Mouse (Mus musculus): ENCODE measurements at regions not wholly inside any gene's neighbourhood (a gene's known extent, or its start where the extent isn't known, plus 50 kb on each side); places are given as distances from the start of the nearest gene placed in this dataset.
A peak's percentile ranks its signal among the peaks of the same experiment; 100 is the strongest.

DNA sequence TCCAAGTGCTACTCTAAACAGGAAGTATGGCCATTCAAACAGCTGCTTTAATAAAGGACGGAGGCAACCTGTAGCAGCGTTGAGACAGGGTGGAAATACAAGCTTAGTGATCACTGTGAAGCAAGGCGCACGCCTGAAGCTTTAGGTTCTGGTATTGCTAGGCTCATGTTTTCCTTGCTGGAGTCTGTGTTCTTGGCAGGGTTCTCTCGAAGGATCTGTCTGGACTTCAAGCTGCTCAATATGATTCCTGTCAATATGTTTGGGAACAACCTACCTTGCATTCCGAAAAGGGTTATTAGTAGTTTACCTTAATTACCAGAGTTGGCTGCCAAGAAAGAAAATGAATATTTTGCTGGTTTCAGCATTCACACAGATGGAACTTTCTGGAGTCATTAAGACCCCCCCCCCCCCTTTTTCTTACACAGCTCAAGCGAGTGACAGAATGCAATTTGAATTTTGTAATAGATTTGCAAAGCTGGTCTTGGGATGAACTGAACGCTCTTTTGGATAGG, 145.1 kb upstream of the Tmpo start:
- no peak for DNase-seq (ENCODE audit: extremely low spot score in 1 of 2, low spot score in 1 of 2)

- no peak for DNase-seq (ENCODE audit: extremely low spot score in 1 of 2, low spot score in 1 of 2)
Observed at GRCm38 (mm10) chr10:91321226-91321625, 140.1 kb upstream of the Tmpo start.

DNA sequence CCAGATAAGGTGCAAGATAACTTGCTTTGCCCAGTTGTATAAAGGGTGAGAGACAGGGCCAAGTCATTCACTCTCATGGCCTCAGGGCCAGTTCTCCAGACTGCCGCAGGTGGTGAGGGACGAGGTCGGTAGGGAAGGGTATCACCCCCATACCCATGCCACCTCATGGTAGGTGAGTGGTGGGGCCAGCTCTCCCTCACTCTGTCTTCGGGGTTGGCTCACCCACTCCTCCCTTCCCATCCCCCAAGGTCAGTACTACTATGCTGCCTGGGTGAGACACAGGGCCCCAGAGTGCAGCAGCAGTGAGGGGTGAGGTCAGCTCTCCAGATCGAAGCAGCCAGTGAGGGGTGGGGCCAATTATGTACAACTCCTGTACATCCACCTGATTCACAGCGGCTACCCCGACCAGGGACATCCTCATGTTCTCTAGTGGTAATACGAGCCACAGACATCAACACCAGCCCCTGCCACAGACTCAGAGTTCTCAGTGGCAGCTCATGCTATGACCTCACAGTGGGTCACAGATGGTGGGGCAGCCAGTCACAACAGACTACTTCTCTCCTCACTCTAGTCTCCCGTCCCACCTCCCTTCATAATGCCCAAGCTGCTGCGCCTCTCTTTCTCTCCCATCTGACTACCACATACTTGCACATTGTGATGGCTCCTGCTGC, 138.5 kb upstream of the Tmpo start:
- no peak for DNase-seq (ENCODE audit: extremely low spot score in 1 of 2, low spot score in 1 of 2)

GRCm38 (mm10) chr10:91314441-91314840, 133.3 kb upstream of the Tmpo start:
- no peak for DNase-seq (ENCODE audit: extremely low spot score in 1 of 2, low spot score in 1 of 2)

GRCm38 (mm10) chr10:91313316-91313715, 132.2 kb upstream of the Tmpo start:
- DNase-seq (ENCODE audit: extremely low spot score in 1 of 2, low spot score in 1 of 2): no peak

DNA sequence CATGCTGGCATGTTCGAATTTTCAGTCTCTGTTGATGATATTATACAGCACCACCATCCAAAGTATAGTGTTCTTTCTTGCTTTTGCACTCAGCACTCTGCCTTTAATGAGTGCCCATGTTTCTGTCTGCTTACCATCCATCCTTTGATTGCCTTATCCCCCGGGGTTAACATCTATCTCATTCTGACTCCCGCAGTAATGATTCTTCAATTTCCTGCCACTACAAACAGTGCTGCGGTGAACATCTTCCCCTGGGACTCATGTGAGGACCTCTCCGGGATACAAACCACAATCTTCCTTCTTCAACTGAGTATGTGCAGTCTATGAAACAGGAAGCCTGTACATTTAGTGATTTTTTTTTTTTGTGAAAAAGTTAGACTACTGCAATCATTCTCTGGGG, 131.8 kb upstream of the Tmpo start:
- no peak for DNase-seq (ENCODE audit: extremely low spot score in 1 of 2, low spot score in 1 of 2)

DNA sequence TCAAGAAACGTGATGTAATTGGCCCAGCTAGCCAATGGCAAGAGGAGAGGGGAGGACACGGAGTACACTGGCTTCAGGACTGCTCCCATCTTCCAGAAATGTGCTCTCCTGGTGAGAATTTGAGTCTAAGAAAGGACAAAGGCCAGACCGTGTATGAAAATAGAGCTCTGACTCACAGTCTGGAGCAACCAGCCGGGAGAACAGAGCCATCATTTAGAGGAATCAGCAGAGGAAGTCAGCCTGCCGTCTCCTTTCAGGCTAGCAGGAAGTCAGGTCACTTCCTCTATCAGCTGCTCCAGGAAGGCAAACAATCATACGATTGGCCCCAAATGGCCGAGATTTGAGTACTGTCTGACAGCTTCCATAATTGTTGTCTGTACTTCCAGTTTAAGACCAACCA, 119.0 kb upstream of the Tmpo start:
- DNase-seq (ENCODE audit: extremely low spot score in 1 of 2, low spot score in 1 of 2): no peak

DNA sequence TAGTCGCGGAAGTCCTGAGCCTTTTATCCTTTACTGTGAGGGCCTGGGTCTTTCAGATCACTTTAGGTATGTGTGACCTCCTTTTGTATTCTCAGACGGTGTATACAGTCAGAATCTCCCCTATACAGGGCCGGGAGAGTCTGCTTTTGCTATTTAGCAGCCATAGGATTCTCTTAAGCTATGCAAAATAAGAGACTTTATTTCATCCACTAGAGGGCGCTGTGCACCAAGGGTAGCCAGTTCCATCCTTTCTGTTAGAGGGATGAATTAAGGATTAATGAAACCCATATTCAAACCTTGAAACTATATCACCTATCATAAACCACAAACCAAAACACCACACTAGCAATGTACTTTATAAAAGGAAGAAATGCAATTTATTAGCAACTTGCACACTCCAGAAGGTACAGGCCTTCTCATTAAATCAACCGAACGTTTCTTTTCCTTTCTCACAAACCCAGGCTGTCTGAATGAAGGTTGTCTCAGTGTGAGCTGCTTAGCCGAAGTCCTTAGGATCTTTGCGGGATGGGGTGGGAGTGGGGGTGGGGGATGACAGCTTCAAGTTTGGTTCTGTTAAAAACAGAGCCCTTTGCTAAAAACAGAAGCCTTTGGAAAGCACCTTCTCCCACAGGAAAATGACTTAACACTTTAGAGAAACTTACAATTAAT, 116.8 kb upstream of the Tmpo start:
- peak; percentile 32 to 69 for DNase-seq (ENCODE audit: extremely low spot score in 1 of 2, low spot score in 1 of 2)

GRCm38 (mm10) chr10:91295345-91295744, 114.2 kb upstream of the Tmpo start:
- DNase-seq (ENCODE audit: extremely low spot score in 1 of 2, low spot score in 1 of 2): no peak

GRCm38 (mm10) chr10:91293226-91293625, 112.1 kb upstream of the Tmpo start:
- DNase-seq (ENCODE audit: extremely low spot score in 1 of 2, low spot score in 1 of 2): no peak

GRCm38 (mm10) chr10:91284259-91284658, 103.1 kb upstream of the Tmpo start:
- DNase-seq (ENCODE audit: extremely low spot score in 1 of 2, low spot score in 1 of 2): no peak

DNA sequence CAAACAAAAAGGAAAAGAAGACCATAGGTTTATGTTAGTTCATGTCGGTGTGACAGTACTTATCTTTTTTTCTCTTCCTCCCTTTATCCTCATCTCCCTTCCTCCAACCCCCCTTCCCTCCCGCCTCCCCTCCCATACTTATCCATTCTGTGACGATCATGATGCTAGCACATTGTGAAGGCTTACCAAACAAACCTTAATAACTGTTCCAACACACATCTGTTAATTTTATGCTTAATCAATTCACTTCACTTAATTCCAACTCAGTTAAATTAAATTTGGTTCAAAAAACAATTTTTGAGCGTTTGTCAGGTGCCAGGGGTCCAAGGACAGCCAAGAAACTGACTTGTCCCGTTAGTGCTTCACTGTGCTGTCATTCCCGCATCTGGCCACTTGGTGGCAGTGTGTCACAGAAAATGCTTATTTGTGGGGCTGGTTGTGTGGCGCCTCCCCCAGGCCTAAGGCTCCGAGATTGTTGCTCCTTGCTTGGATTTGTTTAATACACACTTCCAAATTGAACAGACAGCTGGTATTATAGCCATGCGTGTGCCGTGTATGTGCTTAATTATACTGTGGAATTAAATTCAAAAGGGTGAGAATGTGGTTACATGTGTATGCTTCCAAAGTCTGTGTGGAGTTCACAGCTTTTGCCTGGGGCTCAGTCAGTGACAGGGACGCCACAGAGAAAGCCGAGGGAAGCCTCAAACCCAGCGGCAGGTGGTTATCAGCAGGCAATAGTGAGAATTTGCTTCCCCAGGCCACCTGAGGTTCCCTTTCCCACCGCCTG, 90.0 kb upstream of the Tmpo start:
- DNase-seq (ENCODE audit: extremely low spot score in 1 of 2, low spot score in 1 of 2): peak; percentile 87 to 95

DNA sequence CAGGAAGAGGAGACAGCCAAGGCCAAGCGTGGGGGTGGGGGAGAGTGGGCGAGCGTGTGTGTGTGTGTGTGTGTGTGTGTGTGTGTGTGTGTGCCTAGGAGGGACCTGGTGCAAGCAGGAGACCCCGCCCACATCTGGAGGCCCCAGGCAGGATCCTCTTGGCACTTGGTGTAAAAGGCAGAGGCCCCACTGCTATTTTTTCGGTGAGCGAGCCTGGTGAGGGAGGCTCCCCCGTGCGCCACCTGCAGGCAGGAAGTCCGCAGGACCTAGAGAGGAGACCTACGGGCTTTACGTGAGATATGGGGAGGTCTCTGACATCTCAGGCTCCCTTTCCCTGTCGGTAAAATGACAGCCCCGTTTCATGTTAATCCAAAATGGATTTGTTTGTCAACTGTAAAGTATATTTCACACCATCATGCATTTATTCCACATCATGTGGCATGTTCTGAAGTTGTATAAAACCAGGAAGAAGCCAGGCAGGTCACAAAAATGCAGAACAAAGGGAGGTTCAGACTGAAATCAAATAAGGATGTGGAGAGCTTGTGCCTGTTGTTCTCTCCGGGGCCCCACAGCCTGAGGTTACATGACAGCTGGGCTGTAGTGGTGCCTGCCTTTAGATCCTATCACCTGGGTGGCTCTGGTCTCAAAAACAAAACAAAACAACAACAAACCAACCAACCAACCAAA, 89.3 kb upstream of the Tmpo start:
- peak in 1 of 2 experiments; percentile 41 for DNase-seq (ENCODE audit: extremely low spot score in 1 of 2, low spot score in 1 of 2)

DNA sequence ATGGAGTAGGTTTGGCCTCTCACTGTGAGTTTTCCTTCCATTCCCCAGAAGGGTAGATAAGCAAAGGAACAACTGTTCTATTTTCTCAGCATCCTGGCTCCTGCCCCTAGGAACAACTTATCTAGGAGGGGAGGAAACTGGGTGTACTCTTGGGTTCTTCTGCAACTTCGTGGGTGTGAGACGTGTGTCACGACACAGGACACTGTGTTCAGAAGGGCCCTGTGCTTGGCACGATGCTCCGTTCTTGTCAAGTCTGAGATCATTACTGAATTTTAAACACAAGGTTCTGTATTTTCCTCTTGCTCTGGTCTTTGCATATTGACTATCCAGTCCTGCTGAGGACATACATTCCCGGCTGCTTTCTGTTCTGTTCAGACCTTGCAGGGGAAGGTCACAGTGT, 86.8 kb upstream of the Tmpo start:
- DNase-seq (ENCODE audit: extremely low spot score in 1 of 2, low spot score in 1 of 2): no peak

GRCm38 (mm10) chr10:91260416-91260815, 79.3 kb upstream of the Tmpo start:
- no peak for DNase-seq (ENCODE audit: extremely low spot score in 1 of 2, low spot score in 1 of 2)

DNA sequence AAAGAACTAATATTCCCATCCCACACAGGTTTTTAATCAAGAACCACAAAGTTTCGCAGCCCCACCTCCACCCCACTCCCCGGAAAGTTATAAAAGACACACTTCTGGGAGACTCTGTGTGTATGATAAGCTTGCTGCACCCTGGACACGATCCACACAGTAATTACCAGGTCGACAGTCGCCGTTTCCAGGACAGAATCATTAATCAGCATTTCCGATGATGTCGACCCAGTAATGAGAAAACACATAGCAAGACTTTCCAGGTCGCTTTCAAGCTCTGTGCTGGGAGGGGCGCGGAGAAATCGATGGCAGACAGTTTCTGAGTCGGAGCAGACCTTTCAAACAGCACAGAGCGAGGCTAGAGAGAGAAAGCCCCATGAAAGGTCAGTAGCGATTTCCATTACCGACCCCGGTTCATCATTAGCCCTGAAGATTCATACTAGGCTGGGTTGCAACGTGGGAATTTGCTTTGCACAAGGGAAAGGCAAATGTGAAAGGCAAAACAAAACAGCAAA, 68.6 kb upstream of the Tmpo start:
- DNase-seq (ENCODE audit: extremely low spot score in 1 of 2, low spot score in 1 of 2): no peak

DNA sequence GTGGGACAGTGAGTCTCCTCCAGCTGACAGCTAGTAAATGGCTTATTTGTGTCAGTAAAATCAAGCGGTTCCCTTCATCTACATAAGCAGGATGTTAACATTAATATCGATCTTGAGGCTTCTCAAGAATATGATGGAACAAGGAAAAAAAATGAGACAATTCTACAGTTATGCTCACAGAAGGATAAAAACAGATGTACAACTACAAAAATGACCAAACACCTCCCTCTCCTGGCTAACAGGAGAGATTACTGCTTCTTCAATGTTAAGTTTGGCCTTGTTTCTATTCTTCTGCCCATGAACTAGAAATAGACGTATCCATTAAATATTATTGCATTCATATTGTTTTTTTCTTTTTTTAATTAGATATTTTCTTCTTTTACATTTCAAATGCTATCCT, 63.2 kb upstream of the Tmpo start:
- DNase-seq (ENCODE audit: extremely low spot score in 1 of 2, low spot score in 1 of 2): no peak

DNA sequence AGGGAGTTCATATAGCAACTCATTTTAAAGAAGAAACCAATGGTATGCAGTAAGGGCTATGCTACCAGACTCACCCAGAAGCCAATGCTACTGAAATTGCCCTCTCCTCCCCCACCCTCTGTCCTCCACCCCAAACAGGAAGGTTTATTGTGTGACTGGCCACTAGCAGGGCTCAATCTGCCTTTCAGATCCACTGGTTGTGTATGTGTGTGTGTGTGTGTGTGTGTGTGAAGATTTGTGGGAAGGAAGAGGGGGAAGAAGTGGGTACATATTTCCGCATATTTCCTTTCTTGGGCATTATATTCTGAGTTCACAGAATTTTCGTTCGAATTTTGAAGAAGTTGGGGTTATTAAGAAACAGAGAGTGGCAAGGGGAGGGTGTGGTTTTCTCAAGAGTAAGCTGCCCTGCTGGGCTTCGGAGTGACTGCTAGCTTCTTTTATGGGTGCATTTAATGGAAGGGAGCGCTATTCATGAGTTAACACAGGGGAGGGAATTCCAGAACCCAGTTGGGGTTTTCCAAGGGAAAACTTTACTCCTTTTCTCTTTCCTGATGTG, 61.5 kb upstream of the Tmpo start:
- no peak for DNase-seq (ENCODE audit: extremely low spot score in 1 of 2, low spot score in 1 of 2)

- DNase-seq (ENCODE audit: extremely low spot score in 1 of 2, low spot score in 1 of 2): no peak
Observed at GRCm38 (mm10) chr10:91241611-91242005, 60.5 kb upstream of the Tmpo start.

DNA sequence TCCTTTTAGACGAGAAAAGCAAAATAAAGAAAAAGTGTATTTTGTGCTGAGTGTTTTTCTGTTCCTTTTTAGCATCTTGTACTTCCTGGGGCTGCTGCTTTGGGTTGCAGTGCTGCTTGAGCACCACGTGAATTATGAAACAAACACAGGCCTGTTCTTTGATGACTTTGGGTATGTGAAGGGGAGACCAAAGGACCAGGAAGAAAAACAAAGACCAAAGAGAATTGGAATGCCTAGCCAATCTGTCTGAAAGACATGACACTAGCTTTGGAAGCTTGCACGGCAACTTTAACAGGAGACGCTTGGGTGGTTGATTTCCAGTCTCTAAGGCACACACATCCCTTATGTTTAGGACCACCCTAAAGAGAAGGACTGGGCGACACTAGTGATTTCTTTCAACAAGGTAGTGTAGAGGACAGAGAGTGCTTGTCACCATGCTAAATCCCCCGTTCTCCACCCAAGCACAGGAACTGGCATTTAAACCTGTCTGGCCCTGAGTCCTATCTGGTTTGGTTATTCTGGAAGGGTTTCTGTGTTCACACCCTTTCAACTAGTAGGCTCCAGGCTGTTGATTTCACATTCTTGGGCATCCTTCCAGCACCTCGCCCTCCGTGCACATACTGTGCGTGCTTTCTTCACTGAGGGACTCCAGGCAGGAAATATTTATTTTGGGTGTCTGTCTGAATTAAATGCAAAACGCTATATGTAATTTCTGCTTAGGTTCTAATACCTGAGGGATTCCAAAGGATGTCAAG, 59.9 kb upstream of the Tmpo start:
- no peak for DNase-seq (ENCODE audit: extremely low spot score in 1 of 2, low spot score in 1 of 2)

Measured in layer of hippocampus, postnatal 25 days (tissue).